Mouse (Mus musculus) hindbrain, embryonic 14.5 days (tissue): ENCODE measurements around the gene Mgea5. TPM values are rescaled to one million over a fixed set of nuclear protein-coding genes. Genes with fewer than 3 reads are reported as not detected.
A peak's percentile ranks its signal among the peaks of the same experiment; 100 is the strongest.

ENCODE experiments used
- ATAC-seq: fragments of 200-750 bp; cut with Nextera tagmentation; 2 replicates; pipeline ENCODE4 v1.8.0; 2017; ENCODE audit warnings: moderate number of reproducible peaks, mild to moderate bottlenecking, moderate TSS enrichment, moderate library complexity; ENCODE audit not compliant: low FRiP score
- DNase-seq: peaks from one replicate; pipeline ENCODE4 v3.0.0-alpha.2; 2015; ENCODE audit warnings: low spot score
- H3K27ac ChIP-seq: fragments of 300-500 bp; sonication (generic); 2 replicates; pipeline ENCODE4 v1.5.1; 2014; ENCODE audit warnings: mild to moderate bottlenecking, moderate library complexity
- H3K27me3 ChIP-seq: fragments of 300-500 bp; sonication (generic); 2 replicates; pipeline ENCODE4 v1.6.1; 2014; ENCODE audit warnings: mild to moderate bottlenecking, low read length, mixed read lengths; ENCODE audit not compliant: control insufficient read depth, insufficient read depth
- H3K36me3 ChIP-seq: fragments of 300-500 bp; sonication (generic); replicated peaks from 2 replicates; pipeline ENCODE4 v1.6.1; 2014; ENCODE audit not compliant: control insufficient read depth, insufficient read depth
- H3K4me1 ChIP-seq: fragments of 300-500 bp; sonication (generic); replicated peaks from 2 replicates; pipeline ENCODE4 v1.6.1; 2014; ENCODE audit warnings: antibody characterized with exemption, low read length, mixed read lengths; ENCODE audit not compliant: control insufficient read depth, insufficient read depth
- H3K4me2 ChIP-seq: fragments of 300-500 bp; sonication (generic); replicated peaks from 2 replicates; pipeline ENCODE4 v1.6.1; 2014; ENCODE audit warnings: mild to moderate bottlenecking, moderate library complexity
- H3K4me3 ChIP-seq: fragments of 300-500 bp; sonication (generic); replicated peaks from 2 replicates; pipeline ENCODE4 v1.5.1; 2014; ENCODE audit warnings: mild to moderate bottlenecking, low read length
- H3K9ac ChIP-seq: fragments of 300-500 bp; sonication (generic); 2 replicates; pipeline ENCODE4 v1.6.1; 2014
- H3K9me3 ChIP-seq: fragments of 300-500 bp; sonication (generic); 2 replicates; pipeline ENCODE4 v1.6.1; 2016; ENCODE audit warnings: low read length; ENCODE audit not compliant: control insufficient read depth
- WGBS: fragments of 180-500 bp; shearing (Covaris S2); extraction: QIAGEN DNeasy Blood & Tissue Kit; methylation state at CpG from one replicate; pipeline ENCODE4 v1.1.7; 2014; 5-methylcytosine and 5-hydroxymethylcytosine counted together
- polyA plus RNA-seq: library from polyadenylated mRNA; unstranded; fragments of >200 nt; fragmentation: Nextera tagmentation; extraction: Ambion mirVana; gene quantifications from 2 replicates; pipeline ENCODE4 v1.2.1, GENCODE M21; 2014

Mgea5 gene
- polyA plus RNA-seq, 1 experiment from 2014 or later = 95.4 TPM

- Histone ChIP-seq H3K9ac (no peak overlapping the region), H3K4me1 (peaks cover 7% of the 10 kb centered on the region; the same call in 1 of the 2 replicates), H3K27ac (no peak overlapping the region), H3K9me3 (no peaks in the 10 kb centered on the region), H3K4me3 (no peak overlapping the region), H3K4me2 (no peak overlapping the region), H3K36me3 (no peaks in the 10 kb centered on the region), H3K27me3 (no peaks in the 10 kb centered on the region)
- no peak for ATAC-seq
- no peak for DNase-seq
- WGBS = 92% methylated on average over 4 of the region's 4 CpGs
These were observed 4.7 kb upstream of the Mgea5 start for GRCm38 (mm10) chr19:45788337-45788736.

GRCm38 (mm10) chr19:45787450-45787849 is 3.8 kb upstream of the Mgea5 start:
- Histone ChIP-seq H3K9me3 (no peaks in the 10 kb centered on the region), H3K36me3 (no peaks in the 10 kb centered on the region), H3K4me2 (no peak overlapping the region), H3K4me3 (no peak overlapping the region), H3K27me3 (no peaks in the 10 kb centered on the region), H3K27ac (no peak overlapping the region), H3K9ac (no peak overlapping the region), H3K4me1 (peaks cover 5% of the 10 kb centered on the region; the same call in 1 of the 2 replicates)
- ATAC-seq (no peak), DNase-seq (no peak)
- whole genome bisulfite sequencing = 79% methylated on average over 3 of the region's 3 CpGs

GRCm38 (mm10) chr19:45785470-45785869 is 1.8 kb upstream of the Mgea5 start:
- DNase-seq (no peak), ATAC-seq (no peak)
- WGBS = 70% methylated on average over 3 of the region's 3 CpGs
- no peaks in the 10 kb centered on the region for H3K9me3 ChIP-seq
- H3K4me1 ChIP-seq = peaks cover 22% of the 10 kb centered on the region
- H3K4me2 ChIP-seq = no peak overlapping the region
- H3K27ac ChIP-seq = no peak overlapping the region
- H3K9ac ChIP-seq = no peak overlapping the region
- no peaks in the 10 kb centered on the region for H3K27me3 ChIP-seq
- H3K36me3 ChIP-seq = peaks cover 8% of the 10 kb centered on the region
- no peak overlapping the region for H3K4me3 ChIP-seq

GRCm38 (mm10) chr19:45783933-45784576 is 418 bp upstream of the Mgea5 start:
- DNase-seq = no peak
- 36% methylated on average over 17 of the region's 17 CpGs for WGBS
- peak overlapping the region; percentile 100 for H3K4me3 ChIP-seq

GRCm38 (mm10) chr19:45782315-45783001 is 1.2 kb downstream of the Mgea5 start:
- peak; percentile 69 for DNase-seq
- ATAC-seq = peak; percentile 46
- no peaks in the 10 kb centered on the region for H3K9me3 ChIP-seq
- H3K4me1 ChIP-seq = peaks cover 34% of the 10 kb centered on the region
- H3K36me3 ChIP-seq = peaks cover 36% of the 10 kb centered on the region
- H3K4me3 ChIP-seq = peak overlapping the region; percentile 100
- peak overlapping the region; percentile 98 for H3K9ac ChIP-seq
- peak overlapping the region; percentile 85 for H3K4me2 ChIP-seq
- 2% methylated on average over 36 of the region's 36 CpGs for WGBS
- H3K27ac ChIP-seq = peak overlapping the region; percentile 98
- H3K27me3 ChIP-seq = no peaks in the 10 kb centered on the region

More at GRCm38 (mm10) chr19:45783933-45784576, 418 bp upstream of the Mgea5 start:
- peak overlapping the region; percentile 45 for H3K9ac ChIP-seq
- ATAC-seq = no peak
- H3K27ac ChIP-seq = peak overlapping the region; percentile 70
- peak overlapping the region; percentile 66 for H3K4me2 ChIP-seq
- H3K27me3 ChIP-seq = no peaks in the 10 kb centered on the region
- H3K36me3 ChIP-seq = peaks cover 20% of the 10 kb centered on the region
- H3K9me3 ChIP-seq = no peaks in the 10 kb centered on the region
- H3K4me1 ChIP-seq = peaks cover 34% of the 10 kb centered on the region

- Histone ChIP-seq H3K9ac (peak overlapping the region; percentile 98; the same call in 1 of the 2 replicates), H3K4me1 (peaks cover 34% of the 10 kb centered on the region), H3K36me3 (peaks cover 44% of the 10 kb centered on the region), H3K9me3 (no peaks in the 10 kb centered on the region), H3K27ac (no peak overlapping the region), H3K4me2 (peak overlapping the region; percentile 85), H3K27me3 (no peaks in the 10 kb centered on the region), H3K4me3 (peak overlapping the region; percentile 100)
- DNase-seq = no peak
- no peak for ATAC-seq
- whole genome bisulfite sequencing = 57% methylated on average over 8 of the region's 8 CpGs
These were observed 2.0 kb downstream of the Mgea5 start for GRCm38 (mm10) chr19:45781676-45782075.

GRCm38 (mm10) chr19:45780350-45780915 is 3.2 kb downstream of the Mgea5 start:
- H3K4me3 ChIP-seq = no peak overlapping the region
- WGBS = 90% methylated on average over 13 of the region's 13 CpGs
- H3K27me3 ChIP-seq = no peaks in the 10 kb centered on the region
- no peaks in the 10 kb centered on the region for H3K9me3 ChIP-seq
- H3K36me3 ChIP-seq = peaks cover 56% of the 10 kb centered on the region
- H3K4me2 ChIP-seq = peak overlapping the region; percentile 85
- ATAC-seq (no peak), DNase-seq (no peak)
- peaks cover 34% of the 10 kb centered on the region for H3K4me1 ChIP-seq
- no peak overlapping the region; the same call in 1 of the 2 replicates for H3K9ac ChIP-seq
- H3K27ac ChIP-seq = no peak overlapping the region

- WGBS = 85% methylated on average over 2 of the region's 2 CpGs
- H3K9ac ChIP-seq = no peak overlapping the region
- H3K27me3 ChIP-seq = no peaks in the 10 kb centered on the region
- peaks cover 13% of the 10 kb centered on the region for H3K4me1 ChIP-seq
- H3K9me3 ChIP-seq = no peaks in the 10 kb centered on the region
- no peak overlapping the region for H3K4me3 ChIP-seq
- no peak for ATAC-seq
- H3K27ac ChIP-seq = no peak overlapping the region
- DNase-seq = no peak
- H3K36me3 ChIP-seq = peaks cover 98% of the 10 kb centered on the region
- no peak overlapping the region for H3K4me2 ChIP-seq
These were observed 8.2 kb downstream of the Mgea5 start for GRCm38 (mm10) chr19:45775486-45775885.

- Histone ChIP-seq H3K9ac (no peak overlapping the region), H3K27me3 (no peaks in the 10 kb centered on the region), H3K27ac (no peak overlapping the region), H3K4me3 (no peak overlapping the region), H3K4me2 (no peak overlapping the region), H3K9me3 (no peaks in the 10 kb centered on the region), H3K36me3 (peaks cover 99% of the 10 kb centered on the region), H3K4me1 (no peaks in the 10 kb centered on the region)
- no peak for ATAC-seq
- 93% methylated on average over 5 of the region's 5 CpGs for WGBS
- no peak for DNase-seq
These were observed 12.1 kb downstream of the Mgea5 start for GRCm38 (mm10) chr19:45771501-45771900.
